Mouse (Mus musculus) adrenal gland (tissue): ENCODE measurements around the gene Tbc1d19.

Experiments used
- intact Hi-C: fragments of 180-260 bp; cut with DNase I; formaldehyde crosslinking; loops from one replicate; pipeline ENCODE4 v1.15.1; 2025
- long read RNA-seq, 2 experiments: library from polyadenylated mRNA; unstranded; transcript quantifications; one replicate each; pipeline ENCODE4 v2.0.0; 2020; ENCODE audit warnings: borderline replicate concordance in 1 of 2; ENCODE audit not compliant: insufficient replicate concordance in 1 of 2

The Tbc1d19 gene
- long read RNA-seq, experiment 1, transcript Tbc1d19-201 (21 exons, 2,273 nt): major isoform, 18 of 29 reads
- long read RNA-seq, experiment 1, partial matches to known transcripts: 2 of 29 reads
- long read RNA-seq, experiment 1, other reads (novel, unspliced or antisense): 9 of 29 reads
- long read RNA-seq, experiment 2, transcript Tbc1d19-201 (21 exons, 2,273 nt): major isoform, 21 of 26 reads
- long read RNA-seq, experiment 2, partial matches to known transcripts: 1 of 26 reads
- long read RNA-seq, experiment 2, other reads (novel, unspliced or antisense): 4 of 26 reads

GRCm38 (mm10) chr5:53809115-53809991 lies at the start of gene Tbc1d19:
Gene Tbc1d19, plus strand, starts transcription at chr5:53809606.
- intact Hi-C loops: no loop called here

GRCm38 (mm10) chr5:53759912-53760311 lies 49.5 kb upstream of the Tbc1d19 start:
- intact Hi-C loops: no loop called here

- intact Hi-C loops: no loop called here
Observed at GRCm38 (mm10) chr5:53760914-53761313, 48.5 kb upstream of the Tbc1d19 start.

- intact Hi-C loops: no loop called here
Observed at GRCm38 (mm10) chr5:53761346-53761745, 48.1 kb upstream of the Tbc1d19 start.

GRCm38 (mm10) chr5:53784818-53785520 lies 24.4 kb upstream of the Tbc1d19 start:
- intact Hi-C loops: no loop called here

GRCm38 (mm10) chr5:53801379-53801778 lies 8.0 kb upstream of the Tbc1d19 start:
- intact Hi-C loops: no loop called here

- intact Hi-C loops: no loop called here
Observed at GRCm38 (mm10) chr5:53819711-53820110, 10.3 kb downstream of the Tbc1d19 start.

- intact Hi-C loops: no loop called here
Observed at GRCm38 (mm10) chr5:53825886-53826285, 16.5 kb downstream of the Tbc1d19 start.

GRCm38 (mm10) chr5:53834489-53834888 lies 25.1 kb downstream of the Tbc1d19 start:
- intact Hi-C loops: no loop called here

GRCm38 (mm10) chr5:53841256-53841655 lies 31.9 kb downstream of the Tbc1d19 start:
- intact Hi-C loops: no loop called here

- intact Hi-C loops: no loop called here
Observed at GRCm38 (mm10) chr5:53848294-53848942, 39.0 kb downstream of the Tbc1d19 start.

GRCm38 (mm10) chr5:53852574-53852973 lies 43.2 kb downstream of the Tbc1d19 start:
- intact Hi-C loops: no loop called here

- intact Hi-C loops: no loop called here
Observed at GRCm38 (mm10) chr5:53854561-53854960, 45.2 kb downstream of the Tbc1d19 start.

- intact Hi-C loops: no loop called here
Observed at GRCm38 (mm10) chr5:53856011-53856410, 46.6 kb downstream of the Tbc1d19 start.

- intact Hi-C loops: no loop called here
Observed at GRCm38 (mm10) chr5:53865146-53865545, 55.7 kb downstream of the Tbc1d19 start.

- intact Hi-C loops: no loop called here
Observed at GRCm38 (mm10) chr5:53865991-53866390, 56.6 kb downstream of the Tbc1d19 start.

GRCm38 (mm10) chr5:53871665-53872312 lies 62.4 kb downstream of the Tbc1d19 start:
- intact Hi-C loops: loop anchor here (1.0 to 5.0 kb wide), 2 partner anchors 131 to 242 kb away; no protein-coding TSS in a partner anchor

- intact Hi-C loops: loop anchor here (5.0 kb wide), 1 partner anchor 127 kb away; no protein-coding TSS in a partner anchor
Observed at GRCm38 (mm10) chr5:53874966-53875365, 65.6 kb downstream of the Tbc1d19 start.

GRCm38 (mm10) chr5:53880724-53881123 lies 71.3 kb downstream of the Tbc1d19 start:
- intact Hi-C loops: no loop called here

- intact Hi-C loops: no loop called here
Observed at GRCm38 (mm10) chr5:53881381-53881990, 72.1 kb downstream of the Tbc1d19 start.
